Mouse (Mus musculus) right cerebral cortex, postnatal 36 days (tissue): ENCODE measurements around the gene Hoxb3.

Experiments
- DNase-seq, 2 experiments: peaks; one replicate each; pipeline ENCODE4 v3.0.0; 2022; ENCODE audit warnings: low spot score in 2 of 2, mixed read lengths in 1 of 2

The Hoxb3 gene

DNA sequence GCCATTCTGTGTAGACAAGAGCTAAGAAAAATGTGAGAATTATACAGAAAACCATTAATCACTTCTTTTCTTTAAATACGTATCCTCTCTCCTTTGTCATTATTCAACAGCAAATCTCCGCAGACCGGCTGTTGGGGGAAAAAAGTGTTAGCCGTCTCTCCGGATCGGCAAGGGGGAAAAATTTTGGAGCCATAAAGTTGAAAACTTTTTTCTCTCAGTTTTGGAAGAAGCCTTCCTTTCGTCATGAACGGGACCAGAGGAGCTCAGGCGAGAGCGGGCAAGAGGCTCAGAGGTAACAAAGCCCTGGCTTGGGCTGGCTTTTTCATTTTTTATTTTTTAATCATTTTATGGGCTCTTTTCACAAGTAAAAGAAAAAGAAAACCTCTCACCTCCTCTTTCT, at the start of gene Hoxb3:
Hoxb3 (plus strand) TSS at position 173 of the 400 bp plus-strand sequence.
- no peak for DNase-seq

GRCm38 (mm10) chr11:96274428-96274827, 48.7 kb upstream of the Hoxb3 start:
- no peak for DNase-seq

- no peak for DNase-seq
Observed at GRCm38 (mm10) chr11:96275896-96276295, 47.2 kb upstream of the Hoxb3 start.

DNA sequence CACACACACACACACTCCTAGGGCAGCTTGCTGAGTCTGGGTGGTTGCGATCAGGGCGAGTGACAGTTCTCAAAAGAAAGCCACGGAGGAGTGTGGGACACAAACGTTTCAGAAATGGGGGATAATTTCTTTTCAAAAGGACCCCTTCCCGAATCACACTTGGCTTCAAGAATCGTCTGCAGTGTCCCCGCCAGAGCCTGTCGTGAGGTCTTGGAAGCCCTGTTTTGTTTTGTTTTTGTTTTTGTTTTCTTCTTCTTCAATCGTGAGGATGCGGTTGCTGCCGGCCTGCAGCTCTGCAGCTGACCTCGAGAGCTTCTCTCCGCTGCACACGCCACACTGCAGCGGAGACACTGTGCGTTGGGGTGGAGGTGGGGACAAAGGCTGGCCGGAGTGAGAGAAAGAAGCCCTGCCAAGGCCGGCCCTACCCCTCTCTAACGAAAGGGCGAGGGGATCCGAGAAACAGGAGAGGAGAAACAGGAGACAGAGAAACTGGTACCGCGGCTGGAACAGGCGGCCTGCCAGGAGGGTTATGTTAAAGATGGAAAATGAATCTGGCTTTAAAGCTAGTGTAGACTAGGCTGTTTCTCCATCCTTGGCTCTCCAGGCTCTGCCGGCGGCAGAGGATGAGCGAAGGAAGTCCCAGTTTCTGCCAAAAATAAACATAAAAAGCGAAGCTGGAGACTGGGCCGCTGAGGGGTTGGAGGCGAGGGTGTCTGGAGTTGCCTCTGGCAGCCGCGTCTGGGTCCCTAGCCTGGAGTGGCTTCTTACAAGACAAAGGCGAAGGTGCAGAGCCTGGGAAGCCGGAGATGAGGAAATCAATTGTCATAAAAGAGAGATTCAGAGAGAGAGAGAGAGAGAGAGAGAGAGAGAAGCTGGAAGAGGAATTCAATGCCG, 45.7 kb upstream of the Hoxb3 start:
- no peak for DNase-seq

DNA sequence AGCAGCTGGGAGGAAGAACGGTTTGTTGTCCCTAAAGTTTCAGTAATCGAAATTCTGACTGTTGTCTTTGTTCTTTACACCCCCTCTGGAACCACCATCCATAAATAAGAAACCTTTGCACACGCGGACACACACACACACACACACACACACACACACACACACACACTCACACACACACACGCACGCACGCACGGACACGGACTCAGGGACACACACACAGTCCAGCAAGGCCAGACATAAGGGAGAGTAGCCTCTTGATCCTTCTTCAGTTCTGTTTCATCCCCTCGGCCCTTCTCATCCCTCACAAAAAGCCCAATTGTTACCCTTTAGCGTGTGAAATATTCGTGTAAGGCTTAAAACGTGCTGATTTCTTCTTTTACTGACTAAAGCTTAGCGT, 44.8 kb upstream of the Hoxb3 start:
- DNase-seq: no peak

DNA sequence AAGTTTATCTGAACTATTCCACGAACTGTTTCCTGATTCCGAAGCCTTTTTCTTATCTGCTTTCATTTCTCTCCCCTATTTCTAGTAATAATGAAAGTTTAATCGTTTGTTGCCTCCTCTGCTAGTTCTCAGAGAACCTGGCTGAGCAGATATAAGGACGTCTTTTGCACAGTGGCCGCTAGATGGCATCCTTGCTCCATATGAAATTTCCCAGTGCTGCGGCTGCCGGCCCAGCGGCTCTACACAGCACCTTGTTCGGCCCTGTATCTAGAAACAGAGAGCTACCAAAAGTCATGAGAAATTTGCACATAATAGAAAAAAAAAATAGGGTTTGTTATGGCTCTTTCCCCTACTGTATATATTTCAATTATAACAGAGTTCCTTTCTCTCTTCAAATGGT, 44.4 kb upstream of the Hoxb3 start:
- DNase-seq: peak; percentile 64 to 69

DNA sequence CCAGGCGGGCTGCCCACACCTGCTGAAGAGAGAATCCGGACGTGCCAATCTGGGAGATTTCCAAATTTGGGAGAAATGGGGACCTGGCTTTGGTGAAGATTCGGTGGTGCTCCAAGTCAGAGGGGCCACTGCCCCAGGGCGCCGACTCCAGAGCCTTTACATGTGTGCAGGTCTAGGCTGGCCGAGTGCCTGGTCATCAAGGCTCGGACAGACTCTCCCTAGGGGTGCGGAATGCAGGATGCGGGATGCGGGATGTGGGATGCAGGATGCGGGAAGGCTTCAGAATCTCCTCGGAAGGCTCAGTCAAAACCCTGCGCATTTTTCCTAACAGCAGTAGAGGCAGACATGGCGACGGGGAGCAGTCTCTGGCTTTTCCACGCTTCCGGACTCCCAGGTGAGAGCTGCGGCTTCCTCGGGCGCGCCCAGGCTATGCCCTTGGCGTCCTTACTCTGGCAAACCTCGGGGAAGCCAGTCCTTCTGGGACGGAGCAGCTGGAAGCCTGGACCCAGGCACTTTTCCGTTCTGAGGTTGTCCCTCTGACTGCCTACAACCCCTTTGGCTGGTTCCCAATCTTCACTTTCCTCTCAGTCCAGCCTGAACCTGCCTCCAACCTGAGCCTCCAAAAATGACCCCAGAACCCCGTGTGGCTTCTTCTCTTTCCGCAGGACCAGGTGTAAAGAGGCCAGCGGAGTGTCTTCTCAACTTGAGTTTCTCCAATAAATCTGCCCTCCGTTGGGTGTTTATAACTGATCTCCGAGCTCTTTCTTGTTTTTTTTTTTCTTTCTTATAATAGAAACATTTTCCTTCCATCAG, 43.5 kb upstream of the Hoxb3 start:
- no peak for DNase-seq

DNA sequence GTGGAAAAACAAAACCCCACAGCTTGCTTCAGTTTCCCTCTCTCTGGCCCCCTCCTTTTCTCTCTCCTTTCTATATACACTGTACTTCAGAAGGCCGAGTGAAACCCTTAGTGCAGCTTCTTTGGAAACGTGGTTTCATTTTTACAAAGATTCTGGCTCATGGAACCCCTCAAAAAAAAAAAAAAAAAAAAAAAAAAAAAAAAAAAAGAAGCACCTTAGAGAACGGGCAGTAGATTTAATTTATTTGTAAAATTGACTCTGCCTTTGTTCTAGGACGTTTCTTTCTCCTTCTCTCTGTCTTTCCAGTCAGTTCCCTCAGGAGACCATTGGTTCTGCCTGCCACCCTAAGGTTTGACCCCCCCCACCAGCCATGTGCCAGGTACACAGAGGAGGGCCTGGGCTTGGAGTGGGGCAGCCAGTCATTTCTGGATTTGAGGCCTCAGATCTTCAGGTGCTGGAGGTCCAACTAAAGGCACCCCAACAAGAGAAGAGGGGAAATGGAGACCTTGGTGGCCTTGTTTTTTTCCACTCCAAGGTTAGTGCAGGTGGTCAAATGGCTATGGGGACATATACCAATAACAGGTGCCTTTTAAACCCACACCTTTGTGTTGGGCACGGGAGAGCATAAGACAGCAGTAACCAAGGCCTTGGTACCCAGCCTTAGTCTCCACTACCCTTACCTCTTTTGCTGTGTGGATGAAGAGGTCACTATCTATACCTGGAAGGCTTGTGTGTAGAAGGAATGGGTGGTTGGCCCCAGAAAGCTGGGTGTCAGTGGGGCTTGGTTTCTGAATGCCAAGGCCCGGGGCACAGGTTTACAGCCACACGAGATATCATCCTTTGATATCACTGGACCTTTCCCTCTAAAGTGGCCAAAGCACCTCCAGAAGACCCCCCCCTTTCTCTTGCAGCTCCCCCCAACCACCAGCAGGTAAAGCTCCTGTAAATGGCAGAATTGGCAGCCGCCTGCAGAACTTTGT, 42.4 kb upstream of the Hoxb3 start:
- no peak for DNase-seq

GRCm38 (mm10) chr11:96281396-96281795, 41.7 kb upstream of the Hoxb3 start:
- DNase-seq: no peak

- DNase-seq: no peak
Observed at GRCm38 (mm10) chr11:96281855-96282570, 41.1 kb upstream of the Hoxb3 start, which contains the start of gene Hoxb8. Gene Hoxb8, plus strand, starts transcription at chr11:96281905.

- DNase-seq: no peak
Observed at GRCm38 (mm10) chr11:96282795-96283430, 40.2 kb upstream of the Hoxb3 start.

- DNase-seq: no peak
Observed at GRCm38 (mm10) chr11:96284041-96284749, 38.9 kb upstream of the Hoxb3 start.

DNA sequence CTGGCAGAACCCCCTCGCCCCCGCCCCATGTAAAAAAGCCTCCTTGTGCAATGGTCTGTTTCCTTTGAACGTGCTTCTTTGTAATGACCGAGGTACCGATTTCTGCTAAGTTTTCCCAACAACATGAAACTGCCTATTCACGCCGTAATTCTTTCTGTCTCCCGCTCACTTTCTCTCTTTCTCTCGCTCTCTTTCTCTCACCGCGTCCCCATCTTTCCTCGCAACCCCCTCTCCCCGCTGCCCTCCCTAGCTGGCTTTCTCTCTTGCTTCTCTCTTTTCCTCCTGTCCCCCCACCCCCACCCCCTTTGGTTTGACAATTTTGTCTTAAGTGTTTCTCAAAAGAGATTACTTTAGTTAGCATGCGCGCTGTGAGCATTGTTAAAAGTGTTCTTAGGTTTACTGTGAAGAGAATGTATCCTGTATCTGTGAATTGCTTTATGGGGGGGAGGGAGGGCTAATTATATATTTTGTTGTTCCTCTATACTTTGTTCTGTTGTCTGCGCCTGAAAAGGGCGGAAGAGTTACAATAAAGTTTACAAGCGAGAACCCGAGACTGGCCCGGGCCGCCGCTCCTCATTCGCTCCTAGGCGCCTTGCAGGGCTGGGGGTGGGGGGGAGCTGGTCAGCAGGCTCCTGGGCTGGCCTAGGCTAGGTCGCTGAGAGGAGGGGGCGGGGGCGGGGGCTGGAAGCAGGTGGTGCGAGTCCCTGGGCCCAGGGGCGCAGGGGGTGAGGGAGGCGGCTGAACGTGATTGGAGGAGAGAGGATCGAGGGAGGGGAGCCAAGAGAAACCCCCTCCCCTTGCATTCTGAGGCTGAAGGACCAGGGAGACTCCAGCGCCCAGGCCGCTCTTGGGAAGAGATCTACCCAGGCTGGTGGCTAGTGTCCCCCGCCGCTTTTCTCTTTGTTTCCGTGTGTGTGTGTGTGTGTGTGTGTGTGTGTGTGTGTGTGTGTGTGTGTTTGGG, 38.1 kb upstream of the Hoxb3 start:
- no peak for DNase-seq

DNA sequence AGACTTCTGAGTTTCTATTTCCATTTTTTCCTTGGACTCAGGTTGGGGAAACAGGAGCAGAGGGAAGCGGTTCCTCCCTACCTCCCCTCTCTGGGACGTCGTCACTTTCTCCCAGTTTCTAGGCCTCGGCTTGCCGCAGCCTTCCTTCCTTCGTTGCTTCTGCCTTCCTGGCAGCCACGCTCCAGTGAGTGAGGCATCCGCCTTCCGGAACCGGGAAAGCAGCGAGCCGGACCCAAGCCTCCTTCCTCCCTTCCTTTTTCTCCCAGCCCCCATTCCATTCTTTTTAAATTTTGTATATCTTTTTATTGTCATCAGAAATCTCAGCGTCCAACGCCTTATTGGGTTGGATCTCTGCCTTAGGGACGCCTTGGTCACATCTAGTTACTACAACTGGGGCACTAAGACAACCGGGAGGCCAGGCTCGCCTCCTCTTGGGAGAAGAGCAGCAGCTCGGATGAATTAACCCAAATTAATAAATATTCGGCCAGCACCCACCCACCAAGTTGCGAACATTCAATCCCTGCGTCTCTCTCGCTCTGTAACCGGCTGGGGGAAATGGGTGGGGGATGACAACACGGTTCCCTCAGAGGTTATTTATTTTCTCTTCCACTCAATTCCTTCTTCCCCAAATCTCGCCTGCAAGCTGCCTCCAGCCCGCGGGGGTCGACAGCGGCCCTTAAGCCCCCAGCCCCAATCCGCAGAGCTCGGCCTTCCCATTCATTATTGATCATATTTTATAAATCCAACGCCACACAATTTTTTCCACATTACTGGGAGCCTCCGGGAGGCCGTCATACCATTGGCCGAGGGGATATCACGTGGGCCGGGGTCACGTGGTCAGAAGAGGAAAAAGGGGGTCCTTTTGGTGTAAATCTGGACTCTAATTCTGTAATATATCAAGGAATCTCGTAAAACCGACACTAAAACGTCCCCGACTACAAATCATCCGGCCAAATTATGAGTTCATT, 37.1 kb upstream of the Hoxb3 start, which contains the start of gene Hoxb7:
Hoxb7 (plus strand) TSS at position 853 of the 968 bp plus-strand sequence.
- DNase-seq: no peak

DNA sequence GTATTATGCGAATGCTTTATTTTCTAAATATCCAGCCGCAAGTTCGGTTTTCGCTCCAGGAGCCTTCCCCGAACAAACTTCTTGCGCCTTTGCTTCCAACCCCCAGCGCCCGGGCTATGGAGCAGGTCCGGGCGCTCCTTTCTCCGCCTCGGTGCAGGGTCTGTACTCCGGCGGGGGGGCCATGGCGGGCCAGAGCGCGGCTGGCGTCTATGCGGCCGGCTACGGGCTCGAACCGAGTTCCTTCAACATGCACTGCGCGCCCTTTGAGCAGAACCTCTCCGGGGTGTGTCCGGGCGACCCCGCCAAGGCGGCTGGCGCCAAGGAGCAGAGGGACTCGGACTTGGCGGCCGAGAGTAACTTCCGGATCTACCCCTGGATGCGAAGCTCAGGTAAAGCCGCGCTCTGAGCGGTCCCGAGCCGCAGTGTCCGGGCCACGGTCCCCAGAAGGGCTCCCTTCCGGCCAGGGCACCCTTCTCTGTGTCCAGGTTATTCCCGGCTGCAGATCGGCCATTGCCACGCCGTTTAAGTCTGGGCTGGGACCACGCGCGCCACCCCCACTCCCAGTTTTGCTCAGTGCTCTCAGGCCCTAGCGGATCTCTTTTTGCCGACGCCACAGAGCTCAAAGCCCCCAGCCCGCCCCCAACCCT, 36.3 kb upstream of the Hoxb3 start:
- no peak for DNase-seq

DNA sequence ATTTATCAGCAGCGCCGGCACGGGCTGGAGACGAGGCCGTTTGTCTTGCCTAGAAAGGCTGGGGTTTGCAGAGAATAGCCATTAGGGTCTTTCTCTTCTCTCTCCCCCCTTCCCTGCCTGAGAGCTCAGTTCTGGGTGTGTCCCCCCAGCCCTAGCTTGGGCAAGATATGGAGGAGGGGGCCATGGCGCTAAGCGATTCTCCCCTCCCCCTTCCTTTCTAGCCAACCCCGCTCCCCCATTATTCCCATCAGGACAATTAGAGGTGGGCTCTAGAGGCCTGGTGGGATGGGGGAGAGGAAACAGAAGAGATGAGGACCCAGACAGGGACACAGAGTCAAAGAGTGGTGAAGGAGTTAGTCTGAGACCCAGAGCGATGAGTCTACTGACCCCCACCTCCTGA, 35.7 kb upstream of the Hoxb3 start:
- no peak for DNase-seq
